Mouse (Mus musculus) lung, embryonic 15.5 days (tissue): ENCODE measurements around the gene Gm5136. TPM values are rescaled to one million over a fixed set of nuclear protein-coding genes. Genes with fewer than 3 reads are reported as not detected.

ENCODE experiments used
- ATAC-seq: fragments of 200-750 bp; cut with Nextera tagmentation; 2 replicates; pipeline ENCODE4 v1.8.0; 2017; ENCODE audit warnings: moderate number of reproducible peaks, borderline replicate concordance; ENCODE audit not compliant: low FRiP score, low TSS enrichment; ENCODE audit errors: extremely low read depth
- H3K27ac ChIP-seq: fragments of 300-500 bp; sonication (generic); 2 replicates; pipeline ENCODE4 v1.5.1; 2015; ENCODE audit warnings: moderate library complexity, mild to moderate bottlenecking, inconsistent platforms
- H3K27me3 ChIP-seq: fragments of 300-500 bp; sonication (generic); 2 replicates; pipeline ENCODE4 v1.6.1; 2015; ENCODE audit warnings: inconsistent platforms
- H3K36me3 ChIP-seq: fragments of 300-500 bp; sonication (generic); 2 replicates; pipeline ENCODE4 v1.6.1; 2015; ENCODE audit warnings: inconsistent platforms
- H3K4me1 ChIP-seq: fragments of 300-500 bp; sonication (generic); 2 replicates; pipeline ENCODE4 v1.6.1; 2015; ENCODE audit warnings: inconsistent platforms
- H3K4me2 ChIP-seq: fragments of 300-500 bp; sonication (generic); 2 replicates; pipeline ENCODE4 v1.6.1; 2015; ENCODE audit warnings: inconsistent platforms, mild to moderate bottlenecking, moderate library complexity
- H3K4me3 ChIP-seq: fragments of 300-500 bp; sonication (generic); 2 replicates; pipeline ENCODE4 v1.5.1; 2015; ENCODE audit warnings: mild to moderate bottlenecking, inconsistent platforms
- H3K9ac ChIP-seq: fragments of 300-500 bp; sonication (generic); 2 replicates; pipeline ENCODE4 v1.6.1; 2015; ENCODE audit warnings: inconsistent platforms
- H3K9me3 ChIP-seq: fragments of 300-500 bp; sonication (generic); 2 replicates; pipeline ENCODE4 v1.6.1; 2016; ENCODE audit warnings: inconsistent platforms
- WGBS: fragments of 180-500 bp; shearing (Covaris S2); methylation state at CpG from one replicate; pipeline ENCODE4 v1.1.7; 2015; 5-methylcytosine and 5-hydroxymethylcytosine counted together
- polyA plus RNA-seq: library from polyadenylated mRNA; unstranded; fragments of >200 nt; fragmentation: Nextera tagmentation; extraction: Ambion mirVana; gene quantifications from 2 replicates; pipeline ENCODE4 v1.2.1, GENCODE M21; 2015

The Gm5136 gene
- polyA plus RNA-seq, 1 experiment from 2014 or later = not detected

DNA sequence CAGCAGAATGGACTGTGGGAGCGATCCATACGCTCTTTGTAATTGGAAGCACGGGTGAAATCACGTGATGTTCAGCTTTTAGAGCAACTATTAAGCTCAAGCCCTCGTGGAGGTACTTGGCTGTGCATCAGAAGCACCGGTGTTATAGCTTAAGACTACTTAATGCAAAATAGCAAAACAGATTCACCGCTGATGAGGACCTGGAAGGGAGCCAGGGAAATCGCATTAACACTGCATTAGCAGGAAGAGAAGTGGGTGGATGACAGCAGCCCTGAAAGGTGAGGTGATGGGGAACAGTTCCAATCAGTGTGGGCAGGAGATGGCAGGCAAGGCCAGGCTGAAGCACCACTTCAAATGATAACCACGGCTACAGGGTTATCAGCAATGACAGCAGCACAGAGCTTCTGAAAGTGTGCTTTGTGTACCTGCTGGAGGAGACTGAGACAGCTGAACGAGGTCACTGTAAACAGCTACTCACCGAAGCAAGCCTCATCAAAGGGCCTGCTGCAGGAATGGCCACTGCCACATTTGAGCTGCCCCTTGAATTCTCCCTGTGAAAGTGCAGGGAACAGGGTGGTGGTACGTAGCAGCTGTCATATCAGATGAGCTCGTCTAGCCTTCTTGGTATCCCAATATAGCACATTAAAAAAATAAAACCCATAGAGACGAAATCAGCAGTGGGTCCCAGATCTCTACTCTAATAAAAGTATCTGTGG, 20.1 kb downstream of the Gm5136 start:
- Histone ChIP-seq H3K4me2 (no peak overlapping the region), H3K36me3 (no peaks in the 10 kb centered on the region)
- no peak for ATAC-seq

DNA sequence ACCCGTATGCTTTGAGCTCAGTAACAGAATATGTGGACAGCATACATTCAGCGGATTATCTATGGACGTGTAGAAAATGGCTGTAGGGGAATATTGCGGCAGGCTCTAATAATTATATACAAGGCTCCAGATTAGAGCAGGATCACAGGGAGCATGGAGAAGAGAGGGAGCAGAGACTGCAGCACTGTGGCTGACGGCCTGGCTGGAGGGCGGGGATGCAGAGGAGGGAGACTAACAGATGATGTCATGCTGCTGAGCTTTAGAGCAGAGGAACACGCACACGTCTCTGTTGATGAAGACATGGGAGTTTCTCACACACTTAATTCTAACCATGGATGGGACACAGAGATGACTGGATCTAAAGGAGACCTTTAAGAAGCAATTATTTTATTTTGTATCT, 22.9 kb downstream of the Gm5136 start:
- no peak overlapping the region for H3K27ac ChIP-seq
- no peaks in the 10 kb centered on the region for H3K4me1 ChIP-seq
- no peaks in the 10 kb centered on the region for H3K9me3 ChIP-seq
- no peak for ATAC-seq
- H3K4me3 ChIP-seq = no peak overlapping the region
- no peak overlapping the region for H3K4me2 ChIP-seq
- WGBS = 77% methylated on average over 8 of the region's 8 CpGs
- H3K9ac ChIP-seq = no peak overlapping the region
- H3K36me3 ChIP-seq = no peaks in the 10 kb centered on the region
- no peaks in the 10 kb centered on the region for H3K27me3 ChIP-seq

More for the DNA sequence above, 20.1 kb downstream of the Gm5136 start:
- Histone ChIP-seq H3K4me3 (no peak overlapping the region), H3K9ac (no peak overlapping the region), H3K9me3 (no peaks in the 10 kb centered on the region), H3K4me1 (no peaks in the 10 kb centered on the region), H3K27ac (no peak overlapping the region), H3K27me3 (no peaks in the 10 kb centered on the region)
- WGBS = 32% methylated on average over 14 of the region's 14 CpGs

DNA sequence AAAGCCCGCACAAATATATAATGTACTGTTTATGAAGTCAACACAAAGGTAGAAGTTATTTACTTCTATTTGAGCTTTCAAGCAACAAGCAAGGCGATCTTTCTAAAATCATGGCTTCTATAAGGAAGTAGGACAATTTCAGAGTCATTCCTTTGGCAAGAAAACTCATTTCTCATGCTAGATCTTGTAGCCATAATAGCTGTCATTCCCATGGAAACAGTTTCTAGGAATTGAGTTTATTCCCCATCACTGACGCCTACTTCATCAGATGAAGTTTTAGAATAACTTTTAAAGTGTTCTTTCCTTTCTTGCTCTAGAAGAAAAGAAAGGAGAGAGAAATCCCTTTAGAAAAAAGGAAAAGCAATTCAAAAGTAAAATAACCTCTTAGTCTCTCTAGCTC, 31.0 kb downstream of the Gm5136 start:
- ATAC-seq = no peak
- H3K27me3 ChIP-seq = no peaks in the 10 kb centered on the region
- WGBS = 81% methylated on average over 3 of the region's 3 CpGs
- no peak overlapping the region for H3K4me3 ChIP-seq
- H3K36me3 ChIP-seq = no peaks in the 10 kb centered on the region
- H3K27ac ChIP-seq = no peak overlapping the region
- H3K4me1 ChIP-seq = no peaks in the 10 kb centered on the region
- H3K9ac ChIP-seq = no peak overlapping the region
- H3K4me2 ChIP-seq = no peak overlapping the region
- no peaks in the 10 kb centered on the region for H3K9me3 ChIP-seq

DNA sequence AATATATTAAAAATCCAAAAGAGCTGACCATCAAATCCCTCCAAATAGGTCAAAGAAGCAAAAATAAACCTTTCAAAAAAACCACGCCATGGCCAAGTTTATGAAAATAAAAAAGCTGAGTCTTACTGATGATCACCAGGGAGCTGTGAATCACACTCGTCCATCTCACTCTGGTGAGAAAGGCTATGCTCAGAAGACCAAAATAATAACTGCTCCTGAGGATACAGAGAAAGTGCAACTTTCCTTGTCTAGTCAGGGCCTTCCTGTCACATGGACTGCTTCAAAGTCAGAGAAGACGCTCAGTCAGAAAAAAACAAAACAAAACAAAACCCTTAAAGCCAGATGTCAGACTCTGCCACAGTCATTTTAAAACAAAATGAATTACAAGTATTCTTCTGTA, 39.7 kb downstream of the Gm5136 start:
- Histone ChIP-seq H3K4me2 (no peak overlapping the region), H3K27me3 (no peaks in the 10 kb centered on the region), H3K9ac (no peak overlapping the region), H3K9me3 (no peaks in the 10 kb centered on the region), H3K4me3 (no peak overlapping the region), H3K4me1 (no peaks in the 10 kb centered on the region), H3K27ac (no peak overlapping the region), H3K36me3 (no peaks in the 10 kb centered on the region)
- ATAC-seq = no peak
- 63% methylated on average over 3 of the region's 3 CpGs for WGBS

DNA sequence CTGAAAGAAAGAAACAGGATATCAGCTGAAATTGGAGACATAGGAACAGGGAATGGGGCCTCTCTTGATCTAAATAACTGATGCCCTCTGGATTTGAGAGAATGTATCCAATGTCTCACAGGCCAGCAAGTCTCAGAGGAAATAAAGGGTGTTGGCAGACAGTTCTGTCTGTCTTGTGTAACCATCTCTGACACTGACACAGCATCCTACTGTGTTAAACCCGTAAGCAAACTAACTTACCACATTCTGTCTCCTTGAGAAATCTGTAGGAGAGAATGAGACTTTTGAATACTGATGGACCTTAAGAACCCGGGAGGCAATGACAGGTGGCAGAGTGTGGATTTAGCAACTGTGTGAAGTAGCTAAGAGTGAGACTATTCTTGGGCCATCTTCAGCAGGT, 41.7 kb downstream of the Gm5136 start:
- Histone ChIP-seq H3K4me2 (no peak overlapping the region), H3K4me3 (no peak overlapping the region), H3K9ac (no peak overlapping the region), H3K27me3 (no peaks in the 10 kb centered on the region), H3K27ac (no peak overlapping the region), H3K4me1 (no peaks in the 10 kb centered on the region), H3K9me3 (no peaks in the 10 kb centered on the region), H3K36me3 (no peaks in the 10 kb centered on the region)
- no peak for ATAC-seq
- 67% methylated on average over 2 of the region's 2 CpGs for WGBS

DNA sequence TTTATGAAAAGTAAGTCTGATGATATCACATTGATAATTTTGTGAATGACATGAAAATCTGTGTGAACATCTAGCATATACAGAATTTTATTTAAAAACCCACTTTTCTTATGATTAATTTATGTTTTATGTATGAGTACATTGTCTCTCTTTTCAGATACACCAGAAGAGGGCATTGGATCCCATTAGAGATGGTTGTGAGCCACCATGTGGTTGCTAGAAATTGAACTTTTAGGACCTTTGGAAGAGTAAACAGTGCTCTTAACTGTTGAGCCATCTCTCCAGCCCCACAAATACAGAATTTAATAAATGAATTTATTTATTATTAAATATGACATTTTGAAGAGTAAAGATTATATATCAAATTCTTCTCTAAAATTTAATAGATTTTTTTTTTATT, 42.3 kb downstream of the Gm5136 start:
- H3K9ac ChIP-seq = no peak overlapping the region
- ATAC-seq = no peak
- no peak overlapping the region for H3K4me2 ChIP-seq

DNA sequence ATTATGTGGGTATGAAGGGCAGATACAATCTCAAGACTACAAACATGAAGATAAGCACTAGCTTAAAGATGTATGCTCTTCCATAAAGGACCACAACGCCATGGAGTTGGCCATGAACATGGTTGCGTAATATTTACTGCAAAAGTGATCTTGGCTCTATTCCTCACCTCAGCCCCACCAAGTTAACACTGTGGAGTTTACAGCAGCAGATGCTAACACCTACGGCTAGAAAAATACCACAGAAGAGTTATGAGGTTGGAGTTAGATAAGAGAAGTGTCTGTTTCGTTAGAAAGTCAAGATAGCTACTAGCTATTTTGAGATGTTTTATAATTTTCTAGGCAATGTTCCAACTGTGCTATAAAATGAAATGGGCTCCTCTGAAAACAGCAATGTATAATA, 43.1 kb downstream of the Gm5136 start:
- Histone ChIP-seq H3K4me1 (no peaks in the 10 kb centered on the region), H3K36me3 (no peaks in the 10 kb centered on the region), H3K4me2 (no peak overlapping the region), H3K4me3 (no peak overlapping the region), H3K9ac (no peak overlapping the region), H3K27me3 (no peaks in the 10 kb centered on the region), H3K9me3 (no peaks in the 10 kb centered on the region), H3K27ac (no peak overlapping the region)
- ATAC-seq = no peak
- WGBS = 55% methylated on average over 4 of the region's 4 CpGs

More for the DNA sequence above, 42.3 kb downstream of the Gm5136 start:
- no peaks in the 10 kb centered on the region for H3K36me3 ChIP-seq
- no peaks in the 10 kb centered on the region for H3K9me3 ChIP-seq
- H3K27me3 ChIP-seq = no peaks in the 10 kb centered on the region
- no peaks in the 10 kb centered on the region for H3K4me1 ChIP-seq
- no peak overlapping the region for H3K27ac ChIP-seq
- no peak overlapping the region for H3K4me3 ChIP-seq

DNA sequence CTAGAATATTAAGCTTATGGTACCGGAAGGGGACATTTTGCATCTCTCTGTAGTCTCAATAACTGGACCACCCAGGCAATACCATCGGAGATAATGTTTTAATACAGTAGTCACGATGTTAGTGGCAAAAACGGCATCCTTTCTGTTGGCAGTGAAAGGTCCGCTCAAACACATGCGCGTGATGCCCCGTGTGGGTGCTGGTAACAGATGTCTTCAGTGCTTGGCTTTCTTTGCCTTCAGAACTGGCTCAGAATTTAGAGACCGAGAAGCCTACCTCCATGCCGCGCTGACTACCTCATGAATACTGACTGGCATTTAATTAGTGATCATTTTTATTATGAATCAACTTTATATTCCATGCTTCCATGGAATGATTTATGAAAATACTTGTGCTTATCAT, 44.9 kb downstream of the Gm5136 start:
- Histone ChIP-seq H3K27ac (no peak overlapping the region), H3K27me3 (no peaks in the 10 kb centered on the region), H3K4me2 (no peak overlapping the region), H3K9ac (no peak overlapping the region), H3K36me3 (no peaks in the 10 kb centered on the region), H3K9me3 (no peaks in the 10 kb centered on the region), H3K4me1 (peaks cover 4% of the 10 kb centered on the region; the same call in 1 of the 2 replicates), H3K4me3 (no peak overlapping the region)
- ATAC-seq = no peak
- 92% methylated on average over 11 of the region's 11 CpGs for WGBS

DNA sequence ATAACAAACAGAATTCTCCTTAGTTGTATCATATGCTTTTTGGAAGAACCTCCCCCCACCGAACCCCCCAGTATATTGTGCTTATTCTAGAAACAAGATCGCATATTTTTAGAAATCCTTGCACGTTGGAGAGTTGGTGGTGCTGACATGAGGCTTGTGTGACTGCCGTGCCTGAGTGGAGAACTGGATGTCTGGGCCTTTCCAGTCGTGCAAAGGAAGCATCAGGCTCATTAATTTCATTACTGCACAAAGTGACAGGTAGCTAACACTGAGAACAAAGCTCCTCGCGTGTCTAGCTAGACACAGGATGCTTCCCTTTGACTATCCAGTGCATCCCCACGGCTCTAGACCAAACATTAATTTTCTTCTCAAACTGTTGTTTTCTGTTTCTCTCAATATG, 47.1 kb downstream of the Gm5136 start:
- Histone ChIP-seq H3K27ac (no peak overlapping the region), H3K27me3 (no peaks in the 10 kb centered on the region), H3K36me3 (no peaks in the 10 kb centered on the region), H3K4me2 (no peak overlapping the region), H3K9me3 (no peaks in the 10 kb centered on the region), H3K4me1 (peaks cover 4% of the 10 kb centered on the region; the same call in 1 of the 2 replicates), H3K4me3 (no peak overlapping the region), H3K9ac (no peak overlapping the region)
- WGBS = 46% methylated on average over 8 of the region's 8 CpGs
- no peak for ATAC-seq

DNA sequence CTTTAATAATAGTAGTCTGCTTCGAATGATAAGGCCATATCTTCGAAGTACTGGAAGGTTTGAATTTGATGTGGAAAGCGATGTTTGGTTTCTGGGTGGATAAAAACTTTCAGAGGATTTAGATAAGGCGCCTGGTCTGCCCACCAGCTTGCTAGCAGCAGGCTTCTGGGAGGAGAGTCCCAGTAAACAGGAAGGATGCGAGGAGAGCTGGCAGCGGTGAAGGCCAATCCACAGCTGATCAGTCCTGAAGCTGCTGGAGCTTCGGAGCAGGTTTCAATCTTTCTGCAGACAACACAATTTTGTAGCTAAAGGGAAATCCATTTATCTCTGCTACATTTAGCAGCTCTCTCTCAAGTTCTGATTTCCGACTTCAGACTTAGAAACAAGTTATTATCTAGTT, 47.9 kb downstream of the Gm5136 start:
- Histone ChIP-seq H3K9me3 (no peaks in the 10 kb centered on the region), H3K36me3 (no peaks in the 10 kb centered on the region), H3K27me3 (no peaks in the 10 kb centered on the region), H3K9ac (no peak overlapping the region), H3K4me1 (peaks cover 4% of the 10 kb centered on the region; the same call in 1 of the 2 replicates), H3K27ac (no peak overlapping the region), H3K4me3 (no peak overlapping the region), H3K4me2 (no peak overlapping the region)
- no peak for ATAC-seq
- WGBS = 65% methylated on average over 8 of the region's 8 CpGs

DNA sequence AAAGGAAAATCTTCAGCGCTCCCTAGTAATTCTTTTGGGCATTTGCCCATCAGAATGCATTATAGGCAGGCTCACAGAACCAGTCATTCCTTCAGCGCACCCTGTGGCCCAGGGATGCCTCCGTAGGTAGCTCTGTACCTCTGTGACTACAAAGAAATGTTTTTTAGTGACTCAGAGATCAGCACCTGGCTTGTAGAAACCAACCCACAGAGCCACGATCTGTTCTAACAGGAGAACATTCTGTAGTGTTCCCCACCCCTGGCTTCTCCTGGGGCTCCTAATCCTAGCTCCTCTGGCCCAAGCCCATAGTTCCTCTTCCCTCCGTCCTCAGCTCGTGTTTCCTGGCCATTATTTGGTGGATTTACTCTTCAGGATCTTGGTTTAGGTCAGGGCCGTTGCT, 50.8 kb downstream of the Gm5136 start:
- no peaks in the 10 kb centered on the region for H3K36me3 ChIP-seq
- WGBS = 70% methylated on average over 7 of the region's 7 CpGs

More for the DNA sequence above, 50.8 kb downstream of the Gm5136 start:
- H3K9me3 ChIP-seq = no peaks in the 10 kb centered on the region
- no peak overlapping the region for H3K9ac ChIP-seq
- no peak overlapping the region for H3K4me2 ChIP-seq
- no peak for ATAC-seq
- peaks cover 4% of the 10 kb centered on the region; the same call in 1 of the 2 replicates for H3K4me1 ChIP-seq
- H3K27ac ChIP-seq = no peak overlapping the region
- no peaks in the 10 kb centered on the region for H3K27me3 ChIP-seq
- no peak overlapping the region for H3K4me3 ChIP-seq
